In the genomic region with DNA sequence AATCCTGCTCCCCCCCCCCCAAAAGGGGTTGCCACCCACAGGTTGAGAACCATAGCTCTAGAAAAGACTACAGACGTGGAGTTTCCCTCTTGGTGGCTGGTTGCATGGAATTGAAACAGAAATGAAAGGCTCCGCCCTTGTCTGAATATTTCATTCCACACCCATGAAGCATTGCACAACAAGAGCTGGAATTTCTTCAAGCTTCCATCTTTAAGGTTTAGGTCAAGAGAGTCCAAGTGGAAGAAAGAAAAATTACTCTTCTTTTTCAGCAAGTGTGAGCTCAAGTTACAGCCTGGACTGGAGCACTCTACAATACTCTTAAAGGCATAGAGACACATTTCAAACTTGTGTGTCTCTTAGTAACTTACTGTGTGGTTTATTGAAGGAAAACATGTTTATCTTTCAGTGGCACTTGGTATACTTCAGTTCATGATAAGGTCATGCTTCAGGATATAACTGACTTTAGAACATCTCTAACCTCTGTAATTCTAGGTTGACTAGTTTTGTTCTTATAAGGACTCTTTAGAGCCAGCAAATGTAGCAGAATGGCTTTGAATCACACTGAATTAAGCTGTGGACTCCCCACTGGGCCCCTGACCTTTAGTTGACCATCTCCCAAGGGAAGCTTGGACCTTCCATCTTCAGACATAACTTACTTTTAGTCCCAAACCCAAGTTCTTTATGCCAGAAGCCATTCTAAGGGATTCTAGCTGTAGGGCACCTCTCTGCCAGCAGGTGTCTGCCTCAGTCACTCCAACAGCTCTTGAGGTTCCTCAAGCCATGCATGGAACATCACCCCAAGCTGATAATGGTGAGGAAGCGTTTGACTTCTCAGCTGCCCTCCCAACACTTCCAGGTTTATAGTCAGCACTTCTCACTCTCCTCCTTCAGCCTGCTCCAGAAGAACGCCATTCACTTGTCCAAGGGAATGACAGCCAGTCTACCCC, we compare ENCODE assay signal across 8 mouse cellular contexts. TPM values are rescaled to one million over a fixed set of nuclear protein-coding genes. Genes with fewer than 3 reads are reported as not detected.
DNase-seq lines count a peak whose midpoint lies in the region; ATAC-seq lines count a peak whose summit lies in the region.

No protein-coding gene starts in this region.

- H3K4me1 ChIP-seq in neural tube, embryonic 13.5 days (replicated peaks): peaks cover 32% of the 10 kb centered on the region
- peaks cover 20% of the 10 kb centered on the region for H3K4me1 ChIP-seq in intestine, embryonic 16.5 days (ENCODE audit: control insufficient read depth, insufficient read depth, low read length)

- H3K27me3 ChIP-seq in neural tube, embryonic 13.5 days: no peaks in the 10 kb centered on the region
- H3K27me3 ChIP-seq in intestine, embryonic 16.5 days (replicated peaks; ENCODE audit: control insufficient read depth, insufficient read depth, low read length): no peaks in the 10 kb centered on the region

- no peak overlapping the region for H3K27ac ChIP-seq in neural tube, embryonic 13.5 days (replicated peaks)
- H3K27ac ChIP-seq in intestine, embryonic 16.5 days (ENCODE audit: low read length): peak overlapping the region; percentile 35

- H3K4me2 ChIP-seq in neural tube, embryonic 13.5 days: peak overlapping the region; percentile 72; the same call in 1 of the 2 replicates
- H3K4me2 ChIP-seq in intestine, embryonic 16.5 days (ENCODE audit: low read depth, low read length): peak overlapping the region; percentile 44

- DNase-seq in adrenal gland, adult 2 months: peak; percentile 57
- no peak for DNase-seq in adrenal gland, postnatal 4 days (ENCODE audit: low spot score in 2 of 2)
- DNase-seq in neural tube, embryonic 10.5 days (ENCODE audit: extremely low spot score, low spot score): no peak
- no peak for DNase-seq in testis, postnatal 14 days (ENCODE audit: low spot score)
- no peak for DNase-seq in gastrocnemius, postnatal 36 days

- H3K9ac ChIP-seq in neural tube, embryonic 13.5 days: no peak overlapping the region
- no peak overlapping the region for H3K9ac ChIP-seq in intestine, embryonic 16.5 days (ENCODE audit: low read depth, low read length)

- intact Hi-C loops in gastrocnemius, postnatal 36 days (cut with DNase I): loop anchor here (10.0 kb wide), 1 partner anchor 154 kb away; no protein-coding TSS in a partner anchor

- H3K4me3 ChIP-seq in neural tube, embryonic 13.5 days: no peak overlapping the region
- H3K4me3 ChIP-seq in intestine, embryonic 16.5 days (ENCODE audit: low read length): peak overlapping the region; percentile 22; the same call in 1 of the 2 replicates

- no peaks in the 10 kb centered on the region for H3K9me3 ChIP-seq in neural tube, embryonic 13.5 days
- no peaks in the 10 kb centered on the region for H3K9me3 ChIP-seq in intestine, embryonic 16.5 days (ENCODE audit: control insufficient read depth, low read length)

- ATAC-seq in neural tube, embryonic 13.5 days (ENCODE audit: low read depth): no peak
- ATAC-seq in intestine, embryonic 16.5 days: no peak
- peak; percentile 18 for ATAC-seq in megakaryocyte progenitor cell, adult 5-6 weeks (replicated peaks; ENCODE audit: poor library complexity)

- H3K36me3 ChIP-seq in neural tube, embryonic 13.5 days: no peaks in the 10 kb centered on the region
- no peaks in the 10 kb centered on the region for H3K36me3 ChIP-seq in intestine, embryonic 16.5 days (ENCODE audit: control insufficient read depth, insufficient read depth, low read length)

- WGBS in neural tube, embryonic 13.5 days: 82% methylated on average over 4 of the region's 4 CpGs
- 69% methylated on average over 4 of the region's 4 CpGs for WGBS in intestine, embryonic 16.5 days

RNA-seq across cellular contexts. Expression of a gene that starts 58.8 kb away (rescaled TPM):
- total RNA-seq in adrenal gland, adult 2 months (2021): 100 to 1,000 TPM; 106 to 189 TPM
- polyA plus RNA-seq in adrenal gland, adult 2 months (2012; rRNA removed): 75.0 and 105 TPM in 2 replicates
- total RNA-seq in adrenal gland, postnatal 4 days (2021): 100 to 1,000 TPM; 167 to 169 TPM
- polyA plus RNA-seq in neural tube, embryonic 13.5 days (2015; fragmentation: Nextera tagmentation; extraction: Ambion mirVana): 103 and 106 TPM in 2 replicates
- polyA plus RNA-seq in intestine, embryonic 16.5 days (2015; fragmentation: Nextera tagmentation; extraction: Ambion mirVana): 76.5 and 80.3 TPM in 2 replicates
- 435 and 460 TPM in 2 replicates for total RNA-seq in megakaryocyte progenitor cell, adult 5-6 weeks (2015)
- total RNA-seq in megakaryocyte progenitor cell, adult 5-6 weeks (2017): 188 and 213 TPM in 2 replicates
- total RNA-seq in gastrocnemius, postnatal 36 days (2021): 10 to 100 TPM; 25.5 to 26.8 TPM
